Mouse (Mus musculus) embryonic facial prominence, embryonic 14.5 days (tissue): Measurements from ENCODE around the gene 2810408A11Rik. TPM values are rescaled to one million over a fixed set of nuclear protein-coding genes. Genes with fewer than 3 reads are reported as not detected.

Experiments used
- ATAC-seq: fragments of 200-750 bp; cut with Nextera tagmentation; 2 replicates; pipeline ENCODE4 v1.8.0; 2017; ENCODE audit warnings: low read depth, moderate number of reproducible peaks, moderate TSS enrichment
- DNase-seq: peaks from one replicate; pipeline ENCODE4 v3.0.0-alpha.2; 2015; ENCODE audit warnings: low spot score
- H3K27ac ChIP-seq: fragments of 300-500 bp; sonication (generic); replicated peaks from 2 replicates; pipeline ENCODE4 v1.5.1; 2014; ENCODE audit warnings: low read depth, mild to moderate bottlenecking, low read length, moderate library complexity
- H3K27me3 ChIP-seq: fragments of 300-500 bp; sonication (generic); replicated peaks from 2 replicates; pipeline ENCODE4 v1.6.1; 2014; ENCODE audit warnings: low read length; ENCODE audit not compliant: control insufficient read depth, insufficient read depth
- H3K36me3 ChIP-seq: fragments of 300-500 bp; sonication (generic); 2 replicates; pipeline ENCODE4 v1.6.1; 2014; ENCODE audit warnings: low read length, mixed read lengths; ENCODE audit not compliant: control insufficient read depth, insufficient read depth
- H3K4me1 ChIP-seq: fragments of 300-500 bp; sonication (generic); 2 replicates; pipeline ENCODE4 v1.6.1; 2014; ENCODE audit warnings: antibody characterized with exemption, low read length; ENCODE audit not compliant: control insufficient read depth, insufficient read depth
- H3K4me2 ChIP-seq: fragments of 300-500 bp; sonication (generic); 2 replicates; pipeline ENCODE4 v1.6.1; 2014; ENCODE audit warnings: low read depth, mild to moderate bottlenecking, low read length, moderate library complexity, mixed read lengths
- H3K4me3 ChIP-seq: fragments of 300-500 bp; sonication (generic); 2 replicates; pipeline ENCODE4 v1.5.1; 2014; ENCODE audit warnings: low read depth, mild to moderate bottlenecking, low read length
- H3K9ac ChIP-seq: fragments of 300-500 bp; sonication (generic); 2 replicates; pipeline ENCODE4 v1.6.1; 2014; ENCODE audit warnings: low read depth, mild to moderate bottlenecking, low read length, moderate library complexity, mixed read lengths
- H3K9me3 ChIP-seq: fragments of 300-500 bp; sonication (generic); 2 replicates; pipeline ENCODE4 v1.6.1; 2016; ENCODE audit warnings: low read length; ENCODE audit not compliant: control insufficient read depth
- WGBS: fragments of 180-500 bp; shearing (Covaris S2); extraction: QIAGEN DNeasy Blood & Tissue Kit; methylation state at CpG from one replicate; pipeline ENCODE4 v1.1.7; 2014; 5-methylcytosine and 5-hydroxymethylcytosine counted together
- polyA plus RNA-seq: library from polyadenylated mRNA; unstranded; fragments of >200 nt; fragmentation: Nextera tagmentation; extraction: Ambion mirVana; gene quantifications from 2 replicates; pipeline ENCODE4 v1.2.1, GENCODE M21; 2014

2810408A11Rik gene
- 5.7 and 8.3 TPM in 2 replicates for polyA plus RNA-seq

DNA sequence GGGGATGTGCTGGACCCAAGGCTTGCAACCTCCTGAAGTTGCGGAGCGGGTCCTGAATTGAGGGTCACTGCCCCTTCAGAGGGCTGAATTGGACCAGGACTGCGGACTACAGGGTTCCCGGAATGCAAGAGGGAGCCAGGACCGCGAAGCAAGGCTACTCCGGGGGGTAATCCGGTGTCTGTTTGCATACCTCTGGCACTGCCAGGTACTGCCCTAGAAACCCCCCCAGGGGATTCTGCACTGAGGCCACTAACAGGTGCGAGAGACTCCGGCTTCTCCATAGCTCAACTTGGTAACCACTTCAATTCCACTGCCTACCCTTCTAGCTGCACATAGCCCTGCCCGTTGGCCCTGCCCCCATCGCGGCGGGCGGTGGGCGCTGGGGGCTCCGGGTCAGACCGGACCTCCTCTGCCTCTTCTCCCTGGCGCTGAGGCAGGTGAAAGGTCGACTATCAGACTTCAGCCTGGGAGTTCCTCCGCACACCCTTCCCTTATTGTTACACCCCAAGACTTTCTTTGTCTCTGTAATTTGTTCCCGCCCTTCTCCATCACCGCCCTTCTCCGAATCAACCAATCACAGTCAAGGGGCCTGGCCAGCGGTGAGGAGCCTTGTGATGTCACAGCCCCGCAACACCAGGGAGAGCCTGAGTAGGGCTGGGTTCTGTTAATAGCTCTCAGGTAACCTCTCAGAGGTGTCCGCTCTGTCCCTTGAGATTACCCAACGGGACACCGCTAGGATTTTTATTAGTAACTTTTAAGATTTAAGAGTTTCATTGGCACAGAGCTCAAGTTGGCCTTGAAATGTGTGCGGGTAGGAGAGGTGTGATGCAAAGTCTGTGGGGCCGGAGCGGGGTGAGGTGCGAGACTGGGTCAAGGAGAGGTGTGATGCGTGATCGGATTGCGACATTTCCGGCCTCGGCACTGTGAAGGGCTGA lies at the start of gene 2810408A11Rik, which contains the start of gene Neurl4:
Gene 2810408A11Rik, minus strand, starts transcription at position 517 of the 935 bp plus-strand sequence.
Gene Neurl4, plus strand, starts transcription at position 602 of the 935 bp plus-strand sequence.
- Histone ChIP-seq H3K9me3 (no peaks in the 10 kb centered on the region), H3K4me1 (peaks cover 19% of the 10 kb centered on the region), H3K27ac (peak within 1 kb of the TSS; percentile 96), H3K4me3 (peak within 1 kb of the TSS; percentile 87), H3K36me3 (peaks cover 22% of the 10 kb centered on the region), H3K4me2 (peak within 1 kb of the TSS; percentile 98), H3K27me3 (no peaks in the 10 kb centered on the region), H3K9ac (peak within 1 kb of the TSS; percentile 88)
- 0% methylated on average over 33 of the region's 38 CpGs for WGBS
- ATAC-seq (peak; percentile 96), DNase-seq (peak; percentile 98)

DNA sequence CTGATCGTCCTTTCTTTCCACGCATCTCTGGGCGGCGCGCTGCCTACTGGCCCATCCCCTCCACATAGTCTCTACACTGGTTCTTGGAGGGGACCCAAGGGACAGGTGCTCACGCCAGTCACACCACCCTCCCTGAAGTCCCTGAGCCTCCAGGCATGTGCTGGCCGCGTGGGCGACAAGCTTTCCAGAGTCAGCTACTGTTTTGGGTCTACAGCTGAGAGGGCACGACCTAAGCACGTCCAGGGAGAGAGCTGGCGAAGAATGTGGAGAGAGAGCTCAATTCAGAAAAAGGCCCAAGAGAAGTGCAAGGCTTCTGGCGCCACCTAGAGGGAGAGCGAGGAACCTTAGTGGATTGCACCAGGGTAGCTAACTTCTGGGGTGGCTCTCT lies 48.0 kb upstream of the 2810408A11Rik start:
- H3K27me3 ChIP-seq, result no peaks in the 10 kb centered on the region
- H3K9me3 ChIP-seq, result no peaks in the 10 kb centered on the region
- H3K4me2 ChIP-seq, result peak overlapping the region; percentile 86
- DNase-seq (peak; percentile 93), ATAC-seq (peak; percentile 45)
- peaks cover 21% of the 10 kb centered on the region for H3K36me3 ChIP-seq
- peak overlapping the region; percentile 92 for H3K27ac ChIP-seq
- H3K9ac ChIP-seq, result peak overlapping the region; percentile 67
- H3K4me3 ChIP-seq, result peak overlapping the region; percentile 61
- peaks cover 10% of the 10 kb centered on the region for H3K4me1 ChIP-seq
- under 1% methylated on average over 13 of the region's 14 CpGs for WGBS

DNA sequence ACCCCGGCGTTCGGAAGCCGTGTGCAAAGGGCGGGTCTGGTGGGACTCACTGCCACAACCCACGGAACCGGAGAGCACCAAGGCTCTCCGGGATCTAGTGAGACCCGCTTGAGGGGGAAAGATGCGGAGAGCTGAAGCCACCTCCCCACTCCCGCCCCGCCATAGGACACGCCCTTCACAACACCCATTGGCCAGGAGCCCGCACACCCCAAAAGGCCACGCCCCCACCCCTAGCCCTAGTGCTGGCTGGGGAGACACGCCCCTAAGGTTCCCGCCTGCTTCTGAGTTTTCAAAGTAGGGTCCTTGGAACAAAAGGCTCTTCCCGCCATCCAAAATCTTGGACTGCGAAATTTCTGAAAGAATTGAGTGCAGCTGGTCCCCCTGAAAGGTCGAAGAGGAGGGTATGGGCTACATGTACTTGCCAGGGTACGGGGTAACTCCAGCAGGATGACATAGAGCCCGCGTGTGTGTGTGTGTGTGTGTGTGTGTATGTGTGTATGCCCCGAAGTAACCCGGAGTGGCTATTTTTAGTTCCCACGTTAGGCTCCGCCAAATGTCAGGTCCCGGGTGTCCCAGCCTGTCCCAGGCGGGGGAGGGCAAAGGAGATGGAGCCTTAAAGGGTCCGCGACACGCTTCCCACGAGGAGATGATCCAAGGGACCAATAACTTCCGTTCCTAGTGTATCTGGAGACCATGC lies 47.4 kb upstream of the 2810408A11Rik start, which contains the start of gene Slc2a4:
Gene Slc2a4, minus strand, starts transcription at position 123 of the 697 bp plus-strand sequence.
- DNase-seq (peak; percentile 98), ATAC-seq (peak; percentile 94)
- Histone ChIP-seq H3K27ac (peak within 1 kb of the TSS; percentile 92), H3K4me1 (peaks cover 10% of the 10 kb centered on the region), H3K4me2 (peak within 1 kb of the TSS; percentile 86), H3K36me3 (peaks cover 26% of the 10 kb centered on the region), H3K27me3 (no peaks in the 10 kb centered on the region), H3K9me3 (no peaks in the 10 kb centered on the region), H3K4me3 (peak within 1 kb of the TSS; percentile 61), H3K9ac (peak within 1 kb of the TSS; percentile 67)
- under 1% methylated on average over 32 of the region's 34 CpGs for WGBS

DNA sequence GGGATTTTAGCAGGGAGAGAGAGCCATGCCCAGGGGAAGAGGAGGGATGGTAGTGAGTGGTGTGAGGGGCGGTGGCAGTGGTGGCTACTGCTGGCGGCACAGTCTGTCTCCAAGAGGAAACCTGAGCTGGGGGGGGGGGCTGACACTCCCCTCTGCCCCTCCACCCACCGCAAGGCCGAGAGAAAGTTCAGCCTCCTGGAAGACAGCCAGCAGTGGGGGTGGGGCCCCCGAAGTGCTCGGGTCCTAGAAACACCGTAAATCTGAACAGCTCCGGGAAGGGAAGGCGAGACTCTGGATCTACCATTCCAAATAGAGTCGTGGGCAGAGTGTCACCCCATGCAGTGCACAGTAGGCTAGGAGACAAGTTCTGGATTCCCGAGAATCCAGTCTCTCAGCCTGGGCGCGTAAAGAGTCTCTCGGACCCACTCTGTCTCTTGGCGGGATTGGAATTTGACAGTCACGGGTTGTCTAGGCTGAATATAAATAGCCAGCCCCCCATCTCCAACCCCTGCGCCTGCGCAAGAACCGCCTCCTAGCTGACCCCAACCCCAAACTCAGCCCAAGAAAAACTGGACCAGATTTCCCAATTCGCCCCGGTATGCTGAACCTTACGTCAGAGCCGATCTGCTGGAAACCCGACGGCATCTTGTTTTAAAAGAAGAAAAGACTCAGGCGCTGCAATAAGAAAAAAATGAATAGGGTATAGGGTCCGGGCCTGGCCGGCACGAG lies 46.7 kb upstream of the 2810408A11Rik start:
- H3K4me3 ChIP-seq, result peak overlapping the region; percentile 61
- peak; percentile 77 for DNase-seq
- no peaks in the 10 kb centered on the region for H3K9me3 ChIP-seq
- H3K27me3 ChIP-seq, result no peaks in the 10 kb centered on the region
- peak; percentile 62 for ATAC-seq
- peak overlapping the region; percentile 92 for H3K27ac ChIP-seq
- peaks cover 33% of the 10 kb centered on the region for H3K36me3 ChIP-seq
- peak overlapping the region; percentile 67 for H3K9ac ChIP-seq
- H3K4me1 ChIP-seq, result peaks cover 10% of the 10 kb centered on the region
- WGBS, result 2% methylated on average over 25 of the region's 29 CpGs
- H3K4me2 ChIP-seq, result peak overlapping the region; percentile 86

DNA sequence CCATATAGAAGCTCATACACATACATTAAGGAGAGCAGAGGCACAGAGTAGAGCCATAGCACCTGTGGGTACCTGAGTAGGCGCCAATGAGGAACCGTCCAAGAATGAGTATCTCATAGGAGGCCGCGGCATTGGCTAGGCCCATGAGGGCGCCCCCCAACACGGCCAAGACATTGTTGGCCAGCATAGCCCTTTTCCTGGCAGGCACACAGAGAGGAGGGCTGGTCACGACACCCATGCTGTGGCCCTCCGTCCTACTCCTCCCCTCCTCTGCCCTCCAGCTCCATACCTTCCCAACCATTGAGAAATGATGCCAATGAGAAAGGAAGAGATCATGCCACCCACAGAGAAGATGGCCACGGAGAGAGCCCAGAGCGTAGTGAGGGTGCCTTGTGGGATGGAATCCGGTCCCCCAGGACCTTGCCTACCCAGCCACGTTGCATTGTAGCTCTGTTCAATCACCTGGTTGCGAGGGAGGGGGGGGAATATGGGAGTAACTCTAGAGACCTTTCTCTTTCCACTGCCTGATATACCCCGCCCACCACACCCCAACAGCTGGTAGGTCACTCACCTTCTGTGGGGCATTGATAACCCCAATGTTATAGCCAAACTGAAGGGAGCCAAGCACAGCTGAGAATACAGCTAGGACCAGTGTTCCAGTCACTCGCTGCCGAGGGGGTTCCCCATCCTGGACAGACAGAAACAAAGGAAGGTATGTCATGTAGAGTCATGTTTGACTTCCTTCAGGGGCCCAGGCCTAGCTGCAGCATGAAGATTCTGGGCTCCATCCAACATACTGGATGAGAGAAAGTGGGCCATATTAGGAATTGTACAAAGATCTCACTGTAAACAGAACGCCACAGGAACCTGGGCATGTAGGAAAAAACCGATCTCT lies 45.5 kb upstream of the 2810408A11Rik start:
- Histone ChIP-seq H3K4me1 (peaks cover 10% of the 10 kb centered on the region), H3K36me3 (peaks cover 40% of the 10 kb centered on the region), H3K9ac (peak overlapping the region; percentile 67), H3K9me3 (no peaks in the 10 kb centered on the region), H3K4me3 (peak overlapping the region; percentile 61), H3K27ac (peak overlapping the region; percentile 92; the same call in 1 of the 2 replicates), H3K4me2 (peak overlapping the region; percentile 86), H3K27me3 (no peaks in the 10 kb centered on the region)
- DNase-seq (no peak), ATAC-seq (no peak)
- WGBS, result 89% methylated on average over 18 of the region's 18 CpGs

DNA sequence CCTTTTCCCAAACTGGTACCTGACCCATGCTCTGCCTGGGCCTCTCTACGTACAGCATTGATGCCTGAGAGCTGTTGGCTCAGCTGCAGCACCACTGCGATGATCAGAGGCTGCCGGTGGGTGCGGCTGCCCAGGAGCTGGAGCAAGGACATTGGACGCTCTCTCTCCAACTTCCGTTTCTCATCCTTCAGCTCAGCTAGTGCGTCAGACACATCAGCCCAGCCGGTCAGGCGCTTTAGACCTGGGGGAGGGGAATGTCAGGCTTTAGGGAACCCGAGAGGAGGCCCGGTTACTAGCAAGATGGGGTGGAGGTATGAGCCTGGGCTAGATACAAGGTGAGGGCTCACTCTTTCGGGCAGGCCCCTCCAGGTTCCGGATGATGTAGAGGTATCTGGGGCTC lies 44.4 kb upstream of the 2810408A11Rik start:
- H3K9ac ChIP-seq, result no peak overlapping the region
- no peak overlapping the region for H3K4me3 ChIP-seq
- DNase-seq (no peak), ATAC-seq (no peak)
- H3K4me1 ChIP-seq, result peaks cover 10% of the 10 kb centered on the region
- no peak overlapping the region for H3K27ac ChIP-seq
- no peaks in the 10 kb centered on the region for H3K27me3 ChIP-seq
- peaks cover 40% of the 10 kb centered on the region for H3K36me3 ChIP-seq
- no peaks in the 10 kb centered on the region for H3K9me3 ChIP-seq
- no peak overlapping the region for H3K4me2 ChIP-seq
- 80% methylated on average over 13 of the region's 13 CpGs for WGBS

DNA sequence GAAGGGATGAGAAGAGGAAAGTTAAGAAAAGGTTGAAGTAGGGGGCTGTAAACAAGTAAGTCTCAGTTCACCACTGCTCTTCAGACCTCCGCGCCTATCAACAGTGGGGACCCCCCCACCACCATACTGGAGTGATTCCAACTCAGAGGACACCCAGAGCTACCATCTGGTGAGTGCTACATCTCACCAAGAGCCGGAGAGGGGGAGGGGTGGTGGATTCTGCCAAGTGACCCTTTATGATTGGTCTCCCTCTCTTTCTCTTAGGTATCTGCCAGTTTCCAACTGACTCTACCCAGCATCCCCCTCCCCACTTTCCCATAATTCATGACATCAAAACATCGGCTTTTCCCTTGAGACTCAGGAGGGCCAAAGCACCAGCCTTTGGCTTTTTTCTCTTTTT lies 40.2 kb upstream of the 2810408A11Rik start:
- Histone ChIP-seq H3K27me3 (no peaks in the 10 kb centered on the region; the same call in none of the 2 replicates), H3K4me1 (peaks cover 17% of the 10 kb centered on the region), H3K9me3 (no peaks in the 10 kb centered on the region), H3K36me3 (peaks cover 40% of the 10 kb centered on the region), H3K9ac (no peak overlapping the region), H3K27ac (no peak overlapping the region), H3K4me3 (no peak overlapping the region), H3K4me2 (no peak overlapping the region)
- WGBS, result 83% methylated on average over 4 of the region's 4 CpGs
- ATAC-seq (no peak), DNase-seq (no peak)
